Mouse (Mus musculus): ENCODE measurements at regions not wholly inside any gene's neighbourhood (a gene's known extent, or its start where the extent isn't known, plus 50 kb on each side); places are given as distances from the start of the nearest gene placed in this dataset.

GRCm38 (mm10) chr10:118709718-118710117 lies 160.3 kb downstream of the Dyrk2 start:
- no peak for DNase-seq (ENCODE audit: low spot score)
- no peak for ATAC-seq (ENCODE audit: low FRiP score, low TSS enrichment)
- no peak overlapping the region for H3K9ac ChIP-seq (ENCODE audit: low read length)
- no peaks in the 10 kb centered on the region for H3K36me3 ChIP-seq (ENCODE audit: control insufficient read depth, insufficient read depth, low read length)
- no peak overlapping the region for H3K27ac ChIP-seq (replicated peaks)
- no peak for TF ChIP-seq EP300 (optimal IDR thresholded peaks at IDR 0.05)
- TF ChIP-seq CTCF (IDR thresholded peaks at IDR 0.05; ENCODE audit: low read depth) = no peak
- WGBS = 92% methylated on average over 8 of the region's 8 CpGs
- no peaks in the 10 kb centered on the region for H3K4me1 ChIP-seq (replicated peaks; ENCODE audit: control insufficient read depth, insufficient read depth)
- no peaks in the 10 kb centered on the region for H3K9me3 ChIP-seq (ENCODE audit: control insufficient read depth, low read length)
- H3K4me3 ChIP-seq (ENCODE audit: low read depth, low read length) = no peak overlapping the region
- H3K4me2 ChIP-seq (replicated peaks; ENCODE audit: low read depth) = no peak overlapping the region
- H3K27me3 ChIP-seq (ENCODE audit: control insufficient read depth, insufficient read depth, low read length) = no peaks in the 10 kb centered on the region

DNA sequence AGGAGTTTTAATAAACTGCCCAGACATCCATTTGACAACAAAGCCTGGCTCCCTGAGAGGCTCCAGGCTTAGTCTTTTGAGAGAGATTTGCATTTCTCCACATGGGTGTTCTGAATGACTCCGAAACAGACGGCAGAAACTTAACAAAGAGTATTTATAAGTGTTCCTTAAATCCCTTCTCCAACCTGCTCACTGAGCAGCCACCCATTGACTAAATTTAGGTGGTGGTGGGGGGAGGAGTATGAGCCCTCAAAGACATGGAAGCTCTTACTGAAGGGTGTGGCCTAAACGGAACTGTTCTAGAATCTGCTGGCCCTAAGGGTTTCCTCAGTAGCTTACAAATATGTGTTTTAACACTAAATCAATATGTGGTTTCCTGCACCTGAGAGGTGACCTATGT lies 158.5 kb downstream of the Dyrk2 start:
- H3K27me3 ChIP-seq (ENCODE audit: control insufficient read depth, insufficient read depth, low read length) = no peaks in the 10 kb centered on the region
- H3K36me3 ChIP-seq (ENCODE audit: control insufficient read depth, insufficient read depth, low read length) = no peaks in the 10 kb centered on the region
- DNase-seq (ENCODE audit: low spot score) = no peak
- H3K4me1 ChIP-seq (replicated peaks; ENCODE audit: control insufficient read depth, insufficient read depth) = no peaks in the 10 kb centered on the region
- TF ChIP-seq CTCF (IDR thresholded peaks at IDR 0.05; ENCODE audit: low read depth) (no peak), EP300 (optimal IDR thresholded peaks at IDR 0.05) (no peak)
- no peak overlapping the region for H3K4me2 ChIP-seq (replicated peaks; ENCODE audit: low read depth)
- no peak for ATAC-seq (ENCODE audit: low FRiP score, low TSS enrichment)
- H3K9ac ChIP-seq (ENCODE audit: low read length) = no peak overlapping the region
- no peaks in the 10 kb centered on the region for H3K9me3 ChIP-seq (ENCODE audit: control insufficient read depth, low read length)
- no peak overlapping the region for H3K27ac ChIP-seq (replicated peaks)
- H3K4me3 ChIP-seq (ENCODE audit: low read depth, low read length) = no peak overlapping the region
- WGBS = 47% methylated on average over 3 of the region's 3 CpGs

DNA sequence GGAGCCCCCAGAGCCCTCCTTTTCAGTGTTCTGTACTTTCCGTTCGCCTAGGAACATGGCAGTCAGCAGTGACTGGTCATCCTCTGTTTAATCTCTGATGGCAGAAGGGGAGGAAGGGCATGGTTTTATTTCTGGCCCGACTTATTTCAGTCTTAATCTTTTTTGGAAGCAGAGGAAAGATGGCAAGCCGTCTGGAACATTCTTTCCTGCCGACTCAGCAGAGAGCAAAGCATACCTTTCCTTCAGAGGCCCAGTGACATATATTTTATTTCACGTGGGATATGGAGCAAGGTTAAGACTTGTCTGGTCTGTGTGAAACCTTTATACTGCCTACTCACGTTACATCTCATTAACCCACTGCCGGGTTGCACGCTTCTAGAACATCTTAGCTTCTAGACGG lies 158.1 kb downstream of the Dyrk2 start:
- no peak overlapping the region for H3K9ac ChIP-seq (ENCODE audit: low read length)
- no peak for TF ChIP-seq EP300 (optimal IDR thresholded peaks at IDR 0.05)
- TF ChIP-seq CTCF (IDR thresholded peaks at IDR 0.05; ENCODE audit: low read depth) = no peak
- H3K4me1 ChIP-seq (replicated peaks; ENCODE audit: control insufficient read depth, insufficient read depth) = no peaks in the 10 kb centered on the region
- H3K9me3 ChIP-seq (ENCODE audit: control insufficient read depth, low read length) = no peaks in the 10 kb centered on the region
- H3K4me2 ChIP-seq (replicated peaks; ENCODE audit: low read depth) = no peak overlapping the region
- WGBS = 52% methylated on average over 10 of the region's 10 CpGs
- no peak for ATAC-seq (ENCODE audit: low FRiP score, low TSS enrichment)
- H3K27ac ChIP-seq (replicated peaks) = no peak overlapping the region
- H3K4me3 ChIP-seq (ENCODE audit: low read depth, low read length) = no peak overlapping the region
- H3K27me3 ChIP-seq (ENCODE audit: control insufficient read depth, insufficient read depth, low read length) = no peaks in the 10 kb centered on the region
- no peak for DNase-seq (ENCODE audit: low spot score)
- H3K36me3 ChIP-seq (ENCODE audit: control insufficient read depth, insufficient read depth, low read length) = no peaks in the 10 kb centered on the region

DNA sequence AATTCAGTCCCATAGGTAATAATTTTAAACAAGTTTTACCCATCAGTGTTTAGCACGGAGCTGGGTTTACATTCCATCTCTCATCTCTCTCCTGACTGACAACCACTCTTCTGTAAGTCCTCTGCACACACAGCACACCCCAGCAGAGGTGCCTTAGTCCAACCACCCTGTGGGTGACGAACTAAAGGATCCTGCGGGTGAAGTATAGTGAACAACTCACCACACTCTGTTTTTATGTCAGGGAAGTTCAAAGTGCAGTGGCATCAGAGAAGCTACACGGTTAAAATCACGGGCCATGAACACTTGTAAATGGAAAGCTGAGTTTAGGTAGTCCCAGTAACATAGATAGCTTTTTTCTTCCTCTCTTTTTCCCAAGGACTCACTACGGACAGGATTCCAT lies 157.1 kb downstream of the Dyrk2 start:
- ATAC-seq (ENCODE audit: low FRiP score, low TSS enrichment) (no peak), DNase-seq (ENCODE audit: low spot score) (no peak)
- Histone ChIP-seq H3K4me1 (replicated peaks; ENCODE audit: control insufficient read depth, insufficient read depth) (no peaks in the 10 kb centered on the region), H3K9me3 (ENCODE audit: control insufficient read depth, low read length) (no peaks in the 10 kb centered on the region), H3K27ac (replicated peaks) (no peak overlapping the region), H3K9ac (ENCODE audit: low read length) (no peak overlapping the region), H3K27me3 (ENCODE audit: control insufficient read depth, insufficient read depth, low read length) (no peaks in the 10 kb centered on the region), H3K4me2 (replicated peaks; ENCODE audit: low read depth) (no peak overlapping the region), H3K4me3 (ENCODE audit: low read depth, low read length) (no peak overlapping the region), H3K36me3 (ENCODE audit: control insufficient read depth, insufficient read depth, low read length) (no peaks in the 10 kb centered on the region)
- TF ChIP-seq CTCF (IDR thresholded peaks at IDR 0.05; ENCODE audit: low read depth) = no peak
- TF ChIP-seq EP300 (optimal IDR thresholded peaks at IDR 0.05) = no peak
- WGBS = 74% methylated on average over 6 of the region's 6 CpGs

DNA sequence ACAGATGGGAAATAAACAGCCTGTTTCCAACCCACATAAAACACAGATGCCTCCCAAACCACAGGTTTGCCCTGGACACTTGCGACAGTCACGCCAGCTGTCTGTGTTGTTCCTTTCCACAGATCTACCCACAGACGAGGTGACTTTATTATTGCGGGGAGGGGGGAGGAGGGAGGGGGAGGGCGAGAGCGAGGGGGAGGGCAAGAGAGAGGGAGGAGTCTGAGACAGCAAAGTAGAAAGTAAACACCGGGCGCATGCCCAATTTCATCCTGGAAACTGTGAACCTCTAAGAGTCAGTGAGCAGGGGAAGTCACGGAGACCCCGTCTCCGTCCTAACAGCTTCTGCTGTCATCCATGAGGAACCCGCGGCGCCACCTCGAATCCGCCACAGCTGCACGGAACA lies 155.8 kb downstream of the Dyrk2 start:
- Histone ChIP-seq H3K4me2 (replicated peaks; ENCODE audit: low read depth) (no peak overlapping the region), H3K27me3 (ENCODE audit: control insufficient read depth, insufficient read depth, low read length) (no peaks in the 10 kb centered on the region), H3K36me3 (ENCODE audit: control insufficient read depth, insufficient read depth, low read length) (no peaks in the 10 kb centered on the region), H3K9me3 (ENCODE audit: control insufficient read depth, low read length) (no peaks in the 10 kb centered on the region), H3K4me3 (ENCODE audit: low read depth, low read length) (no peak overlapping the region), H3K27ac (replicated peaks) (no peak overlapping the region), H3K9ac (ENCODE audit: low read length) (no peak overlapping the region), H3K4me1 (replicated peaks; ENCODE audit: control insufficient read depth, insufficient read depth) (no peaks in the 10 kb centered on the region)
- ATAC-seq (ENCODE audit: low FRiP score, low TSS enrichment) (no peak), DNase-seq (ENCODE audit: low spot score) (no peak)
- 81% methylated on average over 17 of the region's 17 CpGs for WGBS
- TF ChIP-seq CTCF (IDR thresholded peaks at IDR 0.05; ENCODE audit: low read depth) = no peak
- no peak for TF ChIP-seq EP300 (optimal IDR thresholded peaks at IDR 0.05)

- H3K27ac ChIP-seq (replicated peaks) = no peak overlapping the region
- H3K27me3 ChIP-seq (ENCODE audit: control insufficient read depth, insufficient read depth, low read length) = no peaks in the 10 kb centered on the region
- no peak overlapping the region for H3K4me3 ChIP-seq (ENCODE audit: low read depth, low read length)
These were observed 155.4 kb downstream of the Dyrk2 start for GRCm38 (mm10) chr10:118714595-118714994.

More at GRCm38 (mm10) chr10:118714595-118714994, 155.4 kb downstream of the Dyrk2 start:
- ATAC-seq (ENCODE audit: low FRiP score, low TSS enrichment) (no peak), DNase-seq (ENCODE audit: low spot score) (no peak)
- Histone ChIP-seq H3K4me2 (replicated peaks; ENCODE audit: low read depth) (no peak overlapping the region), H3K36me3 (ENCODE audit: control insufficient read depth, insufficient read depth, low read length) (no peaks in the 10 kb centered on the region), H3K4me1 (replicated peaks; ENCODE audit: control insufficient read depth, insufficient read depth) (no peaks in the 10 kb centered on the region), H3K9ac (ENCODE audit: low read length) (no peak overlapping the region), H3K9me3 (ENCODE audit: control insufficient read depth, low read length) (no peaks in the 10 kb centered on the region)
- 72% methylated on average over 4 of the region's 4 CpGs for WGBS
- no peak for TF ChIP-seq CTCF (IDR thresholded peaks at IDR 0.05; ENCODE audit: low read depth)

Data from stomach, postnatal 0 days (tissue).